Mouse (Mus musculus) liver (tissue): ENCODE measurements at regions not wholly inside any gene's neighbourhood (a gene's known extent, or its start where the extent isn't known, plus 50 kb on each side); places are given as distances from the start of the nearest gene placed in this dataset.
A peak's percentile ranks its signal among the peaks of the same experiment; 100 is the strongest.

Source experiments
- DNase-seq: peaks from one replicate; pipeline ENCODE4 v3.0.0-alpha.2; 2020; ENCODE audit warnings: mixed read lengths

GRCm38 (mm10) chr7:70548936-70549450 is 182.5 kb upstream of the Nr2f2 start:
- DNase-seq, result no peak

GRCm38 (mm10) chr7:70541881-70542665 is 175.5 kb upstream of the Nr2f2 start:
- DNase-seq, result no peak

GRCm38 (mm10) chr7:70539121-70539642 is 172.6 kb upstream of the Nr2f2 start:
- DNase-seq, result no peak

- DNase-seq, result no peak
Measured at GRCm38 (mm10) chr7:70536046-70536445, 169.5 kb upstream of the Nr2f2 start.

GRCm38 (mm10) chr7:70533552-70533951 is 167.0 kb upstream of the Nr2f2 start:
- no peak for DNase-seq

GRCm38 (mm10) chr7:70527921-70528320 is 161.4 kb upstream of the Nr2f2 start:
- no peak for DNase-seq

GRCm38 (mm10) chr7:70525372-70525771 is 158.8 kb upstream of the Nr2f2 start:
- no peak for DNase-seq

GRCm38 (mm10) chr7:70524744-70525143 is 158.2 kb upstream of the Nr2f2 start:
- no peak for DNase-seq

- DNase-seq, result no peak
Measured at GRCm38 (mm10) chr7:70524251-70524650, 157.7 kb upstream of the Nr2f2 start.

- no peak for DNase-seq
Measured at GRCm38 (mm10) chr7:70516741-70517140, 150.2 kb upstream of the Nr2f2 start.

GRCm38 (mm10) chr7:70515341-70515851 is 148.9 kb upstream of the Nr2f2 start:
- no peak for DNase-seq

- DNase-seq, result no peak
Measured at GRCm38 (mm10) chr7:70514666-70515065, 148.1 kb upstream of the Nr2f2 start.

GRCm38 (mm10) chr7:70512354-70512753 is 145.8 kb upstream of the Nr2f2 start:
- no peak for DNase-seq

GRCm38 (mm10) chr7:70505671-70506181 is 139.2 kb upstream of the Nr2f2 start:
- DNase-seq, result peak; percentile 41

- no peak for DNase-seq
Measured at GRCm38 (mm10) chr7:70501821-70502220, 135.3 kb upstream of the Nr2f2 start.

- DNase-seq, result no peak
Measured at GRCm38 (mm10) chr7:70496541-70497154, 130.1 kb upstream of the Nr2f2 start.

- no peak for DNase-seq
Measured at GRCm38 (mm10) chr7:70484201-70484600, 117.7 kb upstream of the Nr2f2 start.

GRCm38 (mm10) chr7:70483536-70483935 is 117.0 kb upstream of the Nr2f2 start:
- DNase-seq, result no peak

GRCm38 (mm10) chr7:70481880-70482279 is 115.3 kb upstream of the Nr2f2 start:
- no peak for DNase-seq

GRCm38 (mm10) chr7:70472786-70473185 is 106.3 kb upstream of the Nr2f2 start:
- no peak for DNase-seq

GRCm38 (mm10) chr7:70470557-70470956 is 104.0 kb upstream of the Nr2f2 start:
- DNase-seq, result no peak

- DNase-seq, result no peak
Measured at GRCm38 (mm10) chr7:70462131-70462530, 95.6 kb upstream of the Nr2f2 start.

GRCm38 (mm10) chr7:70454525-70454924 is 88.0 kb upstream of the Nr2f2 start:
- no peak for DNase-seq

- no peak for DNase-seq
Measured at GRCm38 (mm10) chr7:70452816-70453215, 86.3 kb upstream of the Nr2f2 start.
